Mouse (Mus musculus): ENCODE results near the gene Camta2. TPM values are rescaled to one million over a fixed set of nuclear protein-coding genes. Genes with fewer than 3 reads are reported as not detected.

Camta2 gene
- polyA plus RNA-seq, 1 experiment = 38.4 TPM

GRCm38 (mm10) chr11:70652029-70652883 is 35.6 kb downstream of the Camta2 start:
- Histone ChIP-seq H3K27ac (ENCODE audit: control insufficient read depth, insufficient read depth, low read length) (peak overlapping the region; percentile 99), H3K4me3 (ENCODE audit: control insufficient read depth, insufficient read depth, low read length) (peak overlapping the region; percentile 100), H3K4me1 (replicated peaks; ENCODE audit: control insufficient read depth, insufficient read depth, low read length) (peaks cover 40% of the 10 kb centered on the region), H3K36me3 (ENCODE audit: control insufficient read depth, insufficient read depth, low read length) (peaks cover 44% of the 10 kb centered on the region), H3K27me3 (ENCODE audit: control insufficient read depth, insufficient read depth, low read length) (no peaks in the 10 kb centered on the region)
- TF ChIP-seq CTCF (IDR thresholded peaks at IDR 0.05; ENCODE audit: borderline replicate concordance, control insufficient read depth, extremely low read depth, insufficient read depth, low read length, poor library complexity) = no peak
- no peak for TF ChIP-seq POLR2A (IDR thresholded peaks at IDR 0.05; ENCODE audit: control insufficient read depth, extremely low read depth, insufficient read depth, low read length, poor library complexity)
- peak; percentile 65 for DNase-seq
- 24% methylated on average over 12 of the region's 12 CpGs for WGBS

GRCm38 (mm10) chr11:70651391-70651790 is 36.5 kb downstream of the Camta2 start:
- Histone ChIP-seq H3K27me3 (ENCODE audit: control insufficient read depth, insufficient read depth, low read length) (no peaks in the 10 kb centered on the region), H3K36me3 (ENCODE audit: control insufficient read depth, insufficient read depth, low read length) (peaks cover 44% of the 10 kb centered on the region), H3K27ac (ENCODE audit: control insufficient read depth, insufficient read depth, low read length) (peak overlapping the region; percentile 84; the same call in 1 of the 2 replicates), H3K4me1 (replicated peaks; ENCODE audit: control insufficient read depth, insufficient read depth, low read length) (peaks cover 34% of the 10 kb centered on the region), H3K4me3 (ENCODE audit: control insufficient read depth, insufficient read depth, low read length) (peak overlapping the region; percentile 10; the same call in 1 of the 2 replicates)
- WGBS = 70% methylated on average over 2 of the region's 2 CpGs
- DNase-seq = peak; percentile 7
- TF ChIP-seq CTCF (IDR thresholded peaks at IDR 0.05; ENCODE audit: borderline replicate concordance, control insufficient read depth, extremely low read depth, insufficient read depth, low read length, poor library complexity) (no peak), POLR2A (IDR thresholded peaks at IDR 0.05; ENCODE audit: control insufficient read depth, extremely low read depth, insufficient read depth, low read length, poor library complexity) (no peak)

GRCm38 (mm10) chr11:70650322-70651175 is 37.4 kb downstream of the Camta2 start:
- DNase-seq = peak; percentile 45
- peaks cover 44% of the 10 kb centered on the region for H3K36me3 ChIP-seq (ENCODE audit: control insufficient read depth, insufficient read depth, low read length)
- WGBS = 44% methylated on average over 12 of the region's 12 CpGs
- peaks cover 36% of the 10 kb centered on the region for H3K4me1 ChIP-seq (replicated peaks; ENCODE audit: control insufficient read depth, insufficient read depth, low read length)
- no peak for TF ChIP-seq CTCF (IDR thresholded peaks at IDR 0.05; ENCODE audit: borderline replicate concordance, control insufficient read depth, extremely low read depth, insufficient read depth, low read length, poor library complexity)
- no peak for TF ChIP-seq POLR2A (IDR thresholded peaks at IDR 0.05; ENCODE audit: control insufficient read depth, extremely low read depth, insufficient read depth, low read length, poor library complexity)
- peak overlapping the region; percentile 84 for H3K27ac ChIP-seq (ENCODE audit: control insufficient read depth, insufficient read depth, low read length)
- no peaks in the 10 kb centered on the region for H3K27me3 ChIP-seq (ENCODE audit: control insufficient read depth, insufficient read depth, low read length)
- peak overlapping the region; percentile 34 for H3K4me3 ChIP-seq (ENCODE audit: control insufficient read depth, insufficient read depth, low read length)

GRCm38 (mm10) chr11:70649185-70649734 is 38.6 kb downstream of the Camta2 start:
- 84% methylated on average over 8 of the region's 8 CpGs for WGBS
- peaks cover 44% of the 10 kb centered on the region for H3K36me3 ChIP-seq (ENCODE audit: control insufficient read depth, insufficient read depth, low read length)
- TF ChIP-seq POLR2A (IDR thresholded peaks at IDR 0.05; ENCODE audit: control insufficient read depth, extremely low read depth, insufficient read depth, low read length, poor library complexity) = no peak
- no peak for TF ChIP-seq CTCF (IDR thresholded peaks at IDR 0.05; ENCODE audit: borderline replicate concordance, control insufficient read depth, extremely low read depth, insufficient read depth, low read length, poor library complexity)
- peaks cover 41% of the 10 kb centered on the region for H3K4me1 ChIP-seq (replicated peaks; ENCODE audit: control insufficient read depth, insufficient read depth, low read length)
- H3K27me3 ChIP-seq (ENCODE audit: control insufficient read depth, insufficient read depth, low read length) = no peaks in the 10 kb centered on the region
- peak overlapping the region; percentile 12; the same call in 1 of the 2 replicates for H3K4me3 ChIP-seq (ENCODE audit: control insufficient read depth, insufficient read depth, low read length)
- H3K27ac ChIP-seq (ENCODE audit: control insufficient read depth, insufficient read depth, low read length) = peak overlapping the region; percentile 58
- peak; percentile 18 for DNase-seq

DNA sequence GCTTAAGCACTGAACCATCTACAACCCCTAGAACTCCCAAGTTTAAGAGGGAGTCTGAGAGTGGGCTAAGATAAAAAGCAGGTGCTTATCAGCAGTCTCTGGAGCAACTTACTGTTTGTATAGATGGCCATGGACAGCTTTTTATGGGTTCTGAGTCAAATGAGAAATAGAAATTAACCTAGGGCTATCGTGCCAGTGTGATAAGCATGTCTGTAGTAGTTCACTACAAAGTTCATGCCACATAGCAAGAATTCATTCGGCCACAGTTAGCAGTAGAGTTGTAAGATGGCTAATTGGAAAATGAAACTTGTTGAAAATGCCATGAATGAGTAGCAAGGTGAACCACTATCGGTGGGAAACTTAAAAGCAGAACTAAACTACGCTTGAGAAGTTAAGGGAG is 39.4 kb downstream of the Camta2 start:
- peak; percentile 4 for DNase-seq
- H3K27ac ChIP-seq (ENCODE audit: control insufficient read depth, insufficient read depth, low read length) = peak overlapping the region; percentile 20; the same call in 1 of the 2 replicates
- no peak overlapping the region for H3K4me3 ChIP-seq (ENCODE audit: control insufficient read depth, insufficient read depth, low read length)
- H3K4me1 ChIP-seq (replicated peaks; ENCODE audit: control insufficient read depth, insufficient read depth, low read length) = peaks cover 41% of the 10 kb centered on the region
- TF ChIP-seq POLR2A (IDR thresholded peaks at IDR 0.05; ENCODE audit: control insufficient read depth, extremely low read depth, insufficient read depth, low read length, poor library complexity) = no peak
- TF ChIP-seq CTCF (IDR thresholded peaks at IDR 0.05; ENCODE audit: borderline replicate concordance, control insufficient read depth, extremely low read depth, insufficient read depth, low read length, poor library complexity) = no peak
- H3K36me3 ChIP-seq (ENCODE audit: control insufficient read depth, insufficient read depth, low read length) = peaks cover 44% of the 10 kb centered on the region
- no peaks in the 10 kb centered on the region for H3K27me3 ChIP-seq (ENCODE audit: control insufficient read depth, insufficient read depth, low read length)
- 9% methylated on average over 4 of the region's 4 CpGs for WGBS
